Mouse (Mus musculus) liver, embryonic 13.5 days (tissue): ENCODE measurements around the gene Ntm. TPM values are rescaled to one million over a fixed set of nuclear protein-coding genes. Genes with fewer than 3 reads are reported as not detected.

Experiments
- ATAC-seq: fragments of 200-750 bp; cut with Nextera tagmentation; 2 replicates; pipeline ENCODE4 v1.8.0; 2017; ENCODE audit warnings: low read depth, mild to moderate bottlenecking, moderate number of reproducible peaks, moderate library complexity
- DNase-seq: peaks from one replicate; pipeline ENCODE4 v3.0.0; 2022
- H3K27ac ChIP-seq: fragments of 300-500 bp; sonication (generic); 2 replicates; pipeline ENCODE4 v1.5.1; 2015; ENCODE audit warnings: moderate library complexity, mild to moderate bottlenecking, inconsistent platforms
- H3K27me3 ChIP-seq: fragments of 300-500 bp; sonication (generic); 2 replicates; pipeline ENCODE4 v1.6.1; 2015; ENCODE audit warnings: mild to moderate bottlenecking, inconsistent platforms
- H3K36me3 ChIP-seq: fragments of 300-500 bp; sonication (generic); 2 replicates; pipeline ENCODE4 v1.6.1; 2015; ENCODE audit warnings: mild to moderate bottlenecking, inconsistent platforms
- H3K4me1 ChIP-seq: fragments of 300-500 bp; sonication (generic); replicated peaks from 2 replicates; pipeline ENCODE4 v1.6.1; 2015; ENCODE audit warnings: inconsistent platforms
- H3K4me2 ChIP-seq: fragments of 300-500 bp; sonication (generic); 2 replicates; pipeline ENCODE4 v1.6.1; 2015; ENCODE audit warnings: inconsistent platforms, mild to moderate bottlenecking, moderate library complexity
- H3K4me3 ChIP-seq: fragments of 300-500 bp; sonication (generic); replicated peaks from 2 replicates; pipeline ENCODE4 v1.5.1; 2015; ENCODE audit warnings: mild to moderate bottlenecking, inconsistent platforms
- H3K9ac ChIP-seq: fragments of 300-500 bp; sonication (generic); 2 replicates; pipeline ENCODE4 v1.6.1; 2015; ENCODE audit warnings: mild to moderate bottlenecking, inconsistent platforms
- H3K9me3 ChIP-seq: fragments of 300-500 bp; sonication (generic); replicated peaks from 2 replicates; pipeline ENCODE4 v1.6.1; 2016; ENCODE audit warnings: inconsistent platforms
- WGBS: fragments of 180-500 bp; shearing (Covaris S2); methylation state at CpG from one replicate; pipeline ENCODE4 v1.1.7; 2015; ENCODE audit not compliant: insufficient replicate concordance; 5-methylcytosine and 5-hydroxymethylcytosine counted together
- polyA plus RNA-seq: library from polyadenylated mRNA; unstranded; fragments of >200 nt; fragmentation: Nextera tagmentation; extraction: Ambion mirVana; gene quantifications from 2 replicates; pipeline ENCODE4 v1.2.1, GENCODE M21; 2015

The Ntm gene
- polyA plus RNA-seq, 1 experiment from 2014 or later: 1.2 TPM

DNA sequence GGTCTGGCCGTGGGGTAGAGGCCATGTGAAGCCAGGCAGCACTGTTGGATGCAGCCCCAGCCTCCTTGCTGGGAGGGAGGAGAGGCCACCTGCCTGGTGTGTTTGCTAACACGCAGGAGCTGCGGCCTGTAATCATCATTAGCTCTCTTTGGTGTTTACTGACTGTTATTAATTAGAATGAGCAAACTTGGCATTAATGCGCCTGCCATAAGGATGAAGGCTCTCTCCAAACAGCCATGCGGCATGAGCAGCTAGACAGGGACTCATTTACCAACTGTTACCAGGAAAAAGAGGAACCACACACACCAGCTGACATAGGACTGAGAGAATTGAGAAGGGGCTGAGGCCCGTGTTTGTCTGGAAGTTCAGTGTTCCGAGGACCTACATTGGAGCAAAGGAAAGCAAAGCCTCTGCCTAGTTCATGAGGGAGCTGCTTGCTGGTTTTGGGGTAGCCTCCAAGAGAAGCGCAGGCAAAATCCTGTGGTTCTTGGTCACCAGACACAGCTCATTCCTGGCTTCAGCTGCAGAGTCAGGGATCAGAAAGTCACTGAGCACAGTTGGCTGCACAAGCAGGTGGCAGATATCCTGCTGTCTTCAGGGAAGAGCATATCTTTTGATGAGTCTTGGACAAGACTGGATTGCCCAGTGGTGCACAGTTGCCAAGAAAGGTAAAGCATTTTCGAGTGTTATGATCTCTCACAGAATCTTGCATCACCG is 171.6 kb downstream of the Ntm start:
- Histone ChIP-seq H3K4me3 (no peak overlapping the region), H3K27me3 (no peaks in the 10 kb centered on the region), H3K9me3 (no peaks in the 10 kb centered on the region), H3K27ac (no peak overlapping the region), H3K4me1 (no peaks in the 10 kb centered on the region), H3K9ac (no peak overlapping the region), H3K4me2 (no peak overlapping the region), H3K36me3 (no peaks in the 10 kb centered on the region)
- ATAC-seq (no peak), DNase-seq (no peak)
- WGBS: 43% methylated on average over 10 of the region's 10 CpGs

DNA sequence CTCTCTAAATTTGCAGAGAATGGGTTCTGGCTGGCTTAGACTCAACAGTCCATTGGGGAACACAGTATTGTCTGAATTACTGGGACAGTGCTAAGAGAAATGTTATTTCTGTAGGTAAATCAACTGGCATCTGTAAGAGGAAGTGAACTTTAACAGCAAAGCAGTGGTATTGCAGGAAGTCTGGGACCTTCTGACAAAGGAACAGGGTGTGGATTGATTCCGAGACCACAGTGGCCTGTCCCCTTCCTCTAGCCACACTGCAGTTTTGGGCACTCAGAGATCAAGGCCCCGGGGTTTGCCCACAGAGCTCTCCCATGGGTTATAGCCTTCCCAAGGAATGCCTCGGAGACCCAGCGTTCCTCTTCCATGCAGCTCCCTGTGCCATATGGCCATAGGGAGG is 172.9 kb downstream of the Ntm start:
- no peak overlapping the region for H3K4me3 ChIP-seq
- no peak for DNase-seq
- no peak for ATAC-seq
- no peak overlapping the region for H3K4me2 ChIP-seq
- H3K4me1 ChIP-seq: no peaks in the 10 kb centered on the region
- WGBS: 14% methylated on average over 4 of the region's 4 CpGs
- no peak overlapping the region for H3K27ac ChIP-seq
- no peak overlapping the region for H3K9ac ChIP-seq
- no peaks in the 10 kb centered on the region for H3K36me3 ChIP-seq
- H3K9me3 ChIP-seq: no peaks in the 10 kb centered on the region
- H3K27me3 ChIP-seq: no peaks in the 10 kb centered on the region

DNA sequence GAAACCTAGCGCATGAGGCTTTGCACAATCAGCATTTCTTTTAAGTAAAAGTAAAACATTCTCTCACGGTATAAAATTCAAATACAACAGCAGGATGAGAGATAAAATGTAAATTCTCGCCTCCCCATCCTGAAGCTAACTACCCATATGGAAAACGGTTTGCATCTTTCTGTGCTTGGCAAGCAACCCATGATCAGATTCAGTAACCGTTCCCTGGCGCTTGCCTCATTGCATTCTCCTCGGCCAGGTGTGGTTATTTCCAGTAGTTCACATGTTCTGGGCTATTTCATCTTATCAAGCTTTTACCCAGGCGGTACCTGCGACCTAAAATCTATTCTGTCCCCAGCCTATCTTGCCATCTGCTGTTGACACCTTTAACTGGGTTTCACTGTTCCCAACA is 174.1 kb downstream of the Ntm start:
- H3K9ac ChIP-seq: no peak overlapping the region
- no peak overlapping the region for H3K4me3 ChIP-seq
- no peaks in the 10 kb centered on the region for H3K4me1 ChIP-seq
- no peak overlapping the region for H3K27ac ChIP-seq
- ATAC-seq (no peak), DNase-seq (no peak)
- H3K4me2 ChIP-seq: no peak overlapping the region
- no peaks in the 10 kb centered on the region for H3K9me3 ChIP-seq
- WGBS: 59% methylated on average over 9 of the region's 9 CpGs
- H3K27me3 ChIP-seq: no peaks in the 10 kb centered on the region
- H3K36me3 ChIP-seq: no peaks in the 10 kb centered on the region

DNA sequence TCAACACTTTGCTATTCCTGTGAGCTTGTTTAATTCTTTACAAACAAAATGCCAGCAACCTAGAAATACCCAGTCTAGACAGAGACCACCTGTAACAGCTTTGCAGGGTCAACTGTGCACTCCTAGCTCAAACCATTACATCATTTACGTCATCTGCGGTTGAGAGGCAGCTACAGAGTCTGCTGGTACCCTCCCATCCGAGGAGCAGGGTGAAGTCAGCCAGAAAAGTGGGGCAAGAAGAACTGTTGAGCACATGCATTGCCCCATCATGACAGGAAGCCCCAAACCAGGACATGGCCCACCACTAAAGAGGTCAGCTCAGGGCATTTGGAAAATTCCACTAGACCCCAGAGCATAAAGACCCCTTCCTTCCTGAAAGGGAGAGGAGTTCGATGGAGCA is 175.5 kb downstream of the Ntm start:
- H3K9ac ChIP-seq: no peak overlapping the region
- no peak overlapping the region for H3K4me2 ChIP-seq
- H3K9me3 ChIP-seq: no peaks in the 10 kb centered on the region
- no peaks in the 10 kb centered on the region for H3K36me3 ChIP-seq
- WGBS: 38% methylated on average over 4 of the region's 4 CpGs
- no peak for ATAC-seq
- no peak overlapping the region for H3K27ac ChIP-seq
- H3K4me3 ChIP-seq: no peak overlapping the region
- H3K27me3 ChIP-seq: no peaks in the 10 kb centered on the region
- no peak for DNase-seq
- H3K4me1 ChIP-seq: no peaks in the 10 kb centered on the region

DNA sequence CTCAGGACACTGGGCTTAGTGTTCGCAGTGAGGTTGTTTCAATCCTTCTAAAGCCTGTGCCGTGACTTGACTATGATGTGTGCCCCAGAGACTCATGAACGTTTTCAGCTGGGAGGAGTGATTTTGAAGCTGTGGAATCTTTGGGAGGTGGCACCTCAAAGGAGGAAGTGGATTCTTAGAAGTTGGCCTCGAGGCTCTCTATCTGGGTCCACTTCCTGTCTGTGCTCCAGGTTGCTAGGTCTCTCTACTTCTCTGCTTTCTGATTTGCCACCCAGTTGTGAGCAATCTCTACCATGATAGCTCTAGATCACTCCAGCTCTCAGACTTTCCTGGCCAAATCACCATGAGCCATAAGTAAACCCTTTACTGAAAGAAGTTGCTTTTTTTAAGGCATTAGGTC is 180.2 kb downstream of the Ntm start:
- Histone ChIP-seq H3K9me3 (no peaks in the 10 kb centered on the region), H3K4me3 (no peak overlapping the region), H3K4me1 (no peaks in the 10 kb centered on the region), H3K27me3 (no peaks in the 10 kb centered on the region), H3K4me2 (no peak overlapping the region), H3K9ac (no peak overlapping the region), H3K36me3 (no peaks in the 10 kb centered on the region), H3K27ac (no peak overlapping the region)
- no peak for ATAC-seq
- whole genome bisulfite sequencing: 48% methylated on average over 4 of the region's 4 CpGs
- DNase-seq: no peak

DNA sequence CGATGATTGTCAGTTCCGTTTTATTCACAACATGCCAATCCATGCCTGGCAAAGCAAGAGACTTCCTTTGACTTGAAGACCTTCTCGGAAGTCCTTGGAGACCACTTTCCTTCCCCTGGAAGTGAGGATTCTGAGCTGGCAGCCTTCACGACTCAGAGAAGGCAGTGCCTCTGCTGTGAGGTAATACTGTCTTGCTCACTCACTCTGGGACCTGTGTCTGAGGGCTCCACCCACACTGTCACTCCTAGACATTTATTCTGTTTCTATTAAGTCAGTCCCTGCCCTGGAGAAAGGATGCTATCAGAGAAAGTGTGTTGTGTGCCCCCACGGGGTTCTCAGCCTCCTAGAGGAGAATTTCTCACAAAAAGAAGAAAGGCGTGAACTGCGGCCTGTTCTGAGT is 183.2 kb downstream of the Ntm start:
- Histone ChIP-seq H3K9ac (no peak overlapping the region), H3K9me3 (no peaks in the 10 kb centered on the region), H3K4me1 (no peaks in the 10 kb centered on the region), H3K4me3 (no peak overlapping the region), H3K36me3 (no peaks in the 10 kb centered on the region), H3K27me3 (no peaks in the 10 kb centered on the region), H3K27ac (no peak overlapping the region), H3K4me2 (no peak overlapping the region)
- ATAC-seq: no peak
- no peak for DNase-seq
- WGBS: 49% methylated on average over 7 of the region's 7 CpGs

DNA sequence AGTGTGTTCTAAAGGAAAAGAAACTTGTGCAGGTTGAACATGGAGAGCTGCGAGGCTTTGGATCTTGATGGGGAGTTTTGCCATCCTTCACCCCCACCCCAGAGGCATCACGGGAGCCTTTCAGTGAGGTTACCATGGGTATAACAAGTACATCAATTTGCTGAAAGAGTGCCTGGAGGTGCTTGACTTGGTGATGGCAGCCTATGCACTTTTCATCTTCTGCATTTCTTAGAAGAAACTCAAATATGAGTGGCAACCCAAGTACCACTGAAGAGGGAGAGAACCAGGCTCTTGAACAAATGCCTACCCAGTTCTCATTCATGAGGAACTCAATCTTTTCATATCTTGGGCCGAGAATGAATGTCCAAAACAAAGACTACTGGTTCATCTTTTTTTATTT is 186.0 kb downstream of the Ntm start:
- H3K36me3 ChIP-seq: no peaks in the 10 kb centered on the region
- DNase-seq (no peak), ATAC-seq (no peak)
- H3K27ac ChIP-seq: no peak overlapping the region
- H3K4me1 ChIP-seq: no peaks in the 10 kb centered on the region
- no peak overlapping the region for H3K9ac ChIP-seq
- no peak overlapping the region for H3K4me2 ChIP-seq
- no peaks in the 10 kb centered on the region for H3K9me3 ChIP-seq
- WGBS: 69% methylated on average over 3 of the region's 3 CpGs
- no peak overlapping the region for H3K4me3 ChIP-seq
- no peaks in the 10 kb centered on the region for H3K27me3 ChIP-seq

DNA sequence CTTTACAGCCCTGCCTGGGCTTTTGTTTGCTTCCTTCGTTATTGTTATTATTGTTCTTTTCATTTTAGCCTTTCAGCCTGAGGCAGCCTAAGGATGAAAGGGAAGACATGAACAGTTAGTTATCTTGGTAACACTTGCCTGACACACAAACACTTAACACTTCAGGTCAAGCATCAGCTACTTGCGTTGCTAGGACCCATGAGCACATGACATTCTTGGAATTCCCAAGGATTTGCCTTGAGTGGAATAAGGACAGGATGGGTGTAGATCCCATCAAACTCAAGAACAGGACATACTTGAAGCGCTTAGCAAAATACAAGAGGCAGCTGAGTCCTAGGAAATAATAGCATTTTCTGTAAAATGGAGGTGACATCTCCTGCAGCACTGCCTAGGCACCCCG is 186.4 kb downstream of the Ntm start:
- Histone ChIP-seq H3K9ac (no peak overlapping the region), H3K4me1 (no peaks in the 10 kb centered on the region), H3K9me3 (no peaks in the 10 kb centered on the region), H3K27me3 (no peaks in the 10 kb centered on the region), H3K4me2 (no peak overlapping the region), H3K27ac (no peak overlapping the region), H3K36me3 (no peaks in the 10 kb centered on the region), H3K4me3 (no peak overlapping the region)
- 64% methylated on average over 4 of the region's 4 CpGs for WGBS
- DNase-seq (no peak), ATAC-seq (no peak)

DNA sequence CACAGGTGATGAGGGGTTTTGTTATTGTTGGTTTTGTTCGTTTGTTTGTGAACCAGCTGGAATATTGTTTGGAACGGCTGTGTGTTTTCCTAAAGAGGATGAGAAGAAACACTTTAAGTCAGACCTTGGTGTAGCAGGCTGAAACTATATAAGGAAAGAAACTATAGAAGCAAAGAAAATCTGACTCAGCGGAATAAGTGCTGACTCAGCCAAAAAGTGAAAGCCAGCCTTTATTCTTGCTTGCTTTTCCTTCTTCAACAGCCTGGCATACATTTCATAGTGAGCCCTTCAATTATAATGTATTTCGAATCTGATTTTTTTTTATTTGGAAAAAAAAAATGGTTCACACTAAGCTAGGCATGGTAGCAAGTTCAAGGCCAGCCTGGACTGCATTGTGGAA is 186.9 kb downstream of the Ntm start:
- ATAC-seq (no peak), DNase-seq (no peak)
- H3K27ac ChIP-seq: no peak overlapping the region
- H3K4me3 ChIP-seq: no peak overlapping the region
- no peak overlapping the region for H3K4me2 ChIP-seq
- H3K36me3 ChIP-seq: no peaks in the 10 kb centered on the region
- H3K27me3 ChIP-seq: no peaks in the 10 kb centered on the region
- no peaks in the 10 kb centered on the region for H3K4me1 ChIP-seq
- WGBS: 64% methylated on average over 4 of the region's 4 CpGs
- H3K9ac ChIP-seq: no peak overlapping the region
- no peaks in the 10 kb centered on the region for H3K9me3 ChIP-seq

DNA sequence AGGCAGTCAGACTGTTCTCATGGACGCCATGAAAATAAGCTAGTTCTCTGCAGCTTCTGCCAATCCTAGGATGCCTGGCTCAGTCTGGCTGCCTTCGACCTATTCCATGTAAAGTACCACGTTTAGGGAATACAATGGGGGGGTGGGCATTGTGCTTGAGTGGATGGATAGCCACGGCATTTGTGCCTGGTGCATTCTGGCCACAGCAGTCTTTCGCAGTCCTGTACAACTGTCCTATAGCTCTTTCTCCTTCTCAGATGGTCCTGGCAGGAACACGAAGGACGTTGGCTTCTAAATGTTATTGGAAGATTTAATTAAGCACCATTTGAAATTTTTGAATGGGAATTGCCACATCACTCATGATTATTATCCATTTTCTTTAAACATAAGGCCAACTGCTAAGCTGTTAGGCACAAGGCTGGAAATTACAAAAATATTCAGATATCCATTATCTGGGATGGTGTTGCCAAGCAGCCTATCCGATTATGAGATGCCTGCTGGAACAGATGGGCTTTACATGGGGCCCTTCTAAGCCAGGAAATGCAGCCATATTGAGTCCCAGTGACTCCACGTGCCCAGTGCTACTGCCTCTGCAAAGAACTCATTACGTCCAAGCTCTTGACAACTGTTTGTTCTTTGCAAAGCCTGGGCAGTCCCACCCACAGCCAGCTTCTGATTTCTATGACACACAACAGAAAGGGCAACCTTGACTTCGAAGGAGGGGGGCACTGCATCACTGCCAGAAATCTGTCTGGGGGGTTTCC is 190.1 kb downstream of the Ntm start:
- ATAC-seq: no peak
- no peak overlapping the region for H3K4me2 ChIP-seq
- no peaks in the 10 kb centered on the region for H3K27me3 ChIP-seq
- 53% methylated on average over 11 of the region's 11 CpGs for WGBS
- no peak for DNase-seq
- H3K4me3 ChIP-seq: no peak overlapping the region
- no peaks in the 10 kb centered on the region for H3K36me3 ChIP-seq
- H3K9me3 ChIP-seq: no peaks in the 10 kb centered on the region
- H3K4me1 ChIP-seq: no peaks in the 10 kb centered on the region
- no peak overlapping the region for H3K27ac ChIP-seq
- H3K9ac ChIP-seq: no peak overlapping the region

DNA sequence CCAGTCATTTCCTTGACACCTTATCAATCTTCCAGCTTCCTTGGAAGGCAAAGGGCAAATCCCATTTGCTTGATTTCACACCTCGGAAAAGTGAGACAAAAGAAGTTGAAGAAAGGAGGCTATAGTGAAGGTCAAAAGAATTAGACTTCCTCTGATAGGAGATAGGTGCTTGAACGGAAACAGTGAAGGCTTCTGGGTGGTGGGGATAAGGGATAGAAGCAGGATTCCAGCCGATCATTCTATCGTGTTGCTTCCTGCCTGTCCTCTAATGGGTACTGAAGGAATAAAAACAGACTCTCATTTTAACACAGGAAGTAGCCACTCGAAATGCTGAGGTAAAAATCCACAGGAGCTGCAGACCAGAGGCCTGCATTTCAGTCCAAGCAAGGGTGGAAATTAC is 191.1 kb downstream of the Ntm start:
- no peak overlapping the region for H3K4me2 ChIP-seq
- H3K4me1 ChIP-seq: no peaks in the 10 kb centered on the region
- WGBS: 12% methylated on average over 5 of the region's 5 CpGs
- H3K9me3 ChIP-seq: no peaks in the 10 kb centered on the region
- ATAC-seq (no peak), DNase-seq (no peak)
- no peak overlapping the region for H3K27ac ChIP-seq
- no peak overlapping the region for H3K9ac ChIP-seq
- no peaks in the 10 kb centered on the region for H3K27me3 ChIP-seq
- H3K36me3 ChIP-seq: no peaks in the 10 kb centered on the region
- no peak overlapping the region for H3K4me3 ChIP-seq
